Mouse (Mus musculus) heart, embryonic 13.5 days (tissue): ENCODE measurements at regions not wholly inside any gene's neighbourhood (a gene's known extent, or its start where the extent isn't known, plus 50 kb on each side); places are given as distances from the start of the nearest gene placed in this dataset.

Experiments used
- ATAC-seq: fragments of 200-750 bp; cut with Nextera tagmentation; 2 replicates; pipeline ENCODE4 v1.8.0; 2017; ENCODE audit warnings: moderate TSS enrichment; ENCODE audit not compliant: insufficient number of reproducible peaks, low FRiP score, low TSS enrichment; ENCODE audit errors: extremely low read depth
- H3K27ac ChIP-seq: fragments of 300-500 bp; sonication (generic); replicated peaks from 2 replicates; pipeline ENCODE4 v1.5.1; 2015; ENCODE audit warnings: moderate library complexity, mild to moderate bottlenecking, inconsistent platforms
- H3K27me3 ChIP-seq: fragments of 300-500 bp; sonication (generic); replicated peaks from 2 replicates; pipeline ENCODE4 v1.6.1; 2015; ENCODE audit warnings: mild to moderate bottlenecking, inconsistent platforms
- H3K36me3 ChIP-seq: fragments of 300-500 bp; sonication (generic); 2 replicates; pipeline ENCODE4 v1.6.1; 2015; ENCODE audit warnings: mild to moderate bottlenecking, inconsistent platforms
- H3K4me1 ChIP-seq: fragments of 300-500 bp; sonication (generic); 2 replicates; pipeline ENCODE4 v1.6.1; 2015; ENCODE audit warnings: inconsistent platforms
- H3K4me2 ChIP-seq: fragments of 300-500 bp; sonication (generic); 2 replicates; pipeline ENCODE4 v1.6.1; 2015; ENCODE audit warnings: inconsistent platforms, mild to moderate bottlenecking, moderate library complexity
- H3K4me3 ChIP-seq: fragments of 300-500 bp; sonication (generic); 2 replicates; pipeline ENCODE4 v1.5.1; 2015; ENCODE audit warnings: moderate library complexity, mild to moderate bottlenecking, inconsistent platforms
- H3K9ac ChIP-seq: fragments of 300-500 bp; sonication (generic); 2 replicates; pipeline ENCODE4 v1.6.1; 2015; ENCODE audit warnings: inconsistent platforms, mild to moderate bottlenecking, moderate library complexity
- H3K9me3 ChIP-seq: fragments of 300-500 bp; sonication (generic); 2 replicates; pipeline ENCODE4 v1.6.1; 2016; ENCODE audit warnings: inconsistent platforms
- WGBS: fragments of 180-500 bp; shearing (Covaris S2); methylation state at CpG from one replicate; pipeline ENCODE4 v1.1.7; 2015; ENCODE audit warnings: mixed read lengths; 5-methylcytosine and 5-hydroxymethylcytosine counted together

DNA sequence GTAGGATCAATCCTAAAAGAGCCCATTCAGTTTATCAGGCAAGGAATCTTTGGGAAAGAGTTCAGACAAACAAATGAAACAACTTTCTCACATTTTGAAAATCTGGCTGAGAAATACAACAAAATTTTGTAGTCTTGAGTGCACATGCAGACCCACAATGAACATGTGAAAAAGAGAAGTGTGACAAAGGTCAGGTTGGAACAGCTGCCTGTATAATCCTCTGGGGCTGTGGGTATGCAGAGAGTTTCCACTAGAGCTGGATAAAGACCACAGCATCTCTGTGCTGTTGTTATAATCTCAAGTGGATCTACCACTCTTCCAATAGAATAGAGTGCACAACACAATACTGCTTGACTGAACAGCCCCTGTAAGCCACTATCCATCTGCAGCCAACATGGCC lies 482.3 kb downstream of the Irx1 start:
- H3K36me3 ChIP-seq = no peaks in the 10 kb centered on the region
- no peak for ATAC-seq
- H3K9me3 ChIP-seq = no peaks in the 10 kb centered on the region
- H3K27ac ChIP-seq = no peak overlapping the region
- H3K4me2 ChIP-seq = no peak overlapping the region
- no peak overlapping the region for H3K9ac ChIP-seq
- H3K4me3 ChIP-seq = no peak overlapping the region
- no peaks in the 10 kb centered on the region for H3K4me1 ChIP-seq
- H3K27me3 ChIP-seq = no peaks in the 10 kb centered on the region

DNA sequence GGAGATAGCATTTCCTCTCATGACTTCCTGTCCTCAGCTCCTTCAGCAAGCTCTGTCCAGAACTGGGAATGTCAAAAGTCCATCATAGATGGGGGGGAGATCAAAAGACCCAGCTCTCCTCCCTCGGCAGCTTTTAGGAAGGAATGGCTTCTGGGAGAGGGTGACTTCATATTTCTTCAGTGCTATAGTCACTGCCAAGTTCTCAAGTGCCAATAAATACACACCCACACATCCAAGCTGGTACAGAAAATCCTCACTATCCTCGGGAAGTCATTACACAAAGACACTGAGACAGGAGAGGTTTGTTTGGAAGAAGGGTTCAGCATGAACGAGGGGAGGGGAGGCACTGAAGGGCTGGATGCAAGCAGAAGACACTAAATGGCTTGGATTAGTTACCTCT lies 502.0 kb downstream of the Irx1 start:
- Histone ChIP-seq H3K36me3 (no peaks in the 10 kb centered on the region), H3K9me3 (no peaks in the 10 kb centered on the region), H3K4me3 (no peak overlapping the region), H3K4me1 (peaks cover 13% of the 10 kb centered on the region), H3K4me2 (no peak overlapping the region), H3K27me3 (peaks cover 16% of the 10 kb centered on the region), H3K27ac (no peak overlapping the region), H3K9ac (no peak overlapping the region)
- WGBS = 36% methylated on average over 3 of the region's 3 CpGs
- ATAC-seq = no peak

DNA sequence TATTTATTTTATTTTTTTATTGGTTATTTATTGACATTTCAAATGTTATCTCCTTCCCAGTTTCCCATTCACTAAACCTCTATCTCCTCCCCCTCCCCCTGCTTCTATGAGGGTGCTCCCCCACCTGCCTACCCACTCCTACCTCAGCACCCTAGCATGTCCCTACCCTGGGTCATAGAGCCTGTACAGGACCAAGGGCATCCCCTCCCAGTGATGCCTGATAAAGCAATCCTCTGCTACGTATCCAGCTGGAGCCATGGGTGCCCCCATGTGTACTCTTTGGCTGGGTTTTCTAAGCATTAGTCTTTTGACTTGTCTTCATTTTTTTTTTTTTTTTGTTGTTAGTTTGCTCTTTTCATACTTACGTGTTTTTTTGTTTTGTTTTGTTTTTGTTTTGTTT lies 502.9 kb downstream of the Irx1 start:
- WGBS = 69% methylated on average over 2 of the region's 2 CpGs
- H3K4me2 ChIP-seq = no peak overlapping the region

DNA sequence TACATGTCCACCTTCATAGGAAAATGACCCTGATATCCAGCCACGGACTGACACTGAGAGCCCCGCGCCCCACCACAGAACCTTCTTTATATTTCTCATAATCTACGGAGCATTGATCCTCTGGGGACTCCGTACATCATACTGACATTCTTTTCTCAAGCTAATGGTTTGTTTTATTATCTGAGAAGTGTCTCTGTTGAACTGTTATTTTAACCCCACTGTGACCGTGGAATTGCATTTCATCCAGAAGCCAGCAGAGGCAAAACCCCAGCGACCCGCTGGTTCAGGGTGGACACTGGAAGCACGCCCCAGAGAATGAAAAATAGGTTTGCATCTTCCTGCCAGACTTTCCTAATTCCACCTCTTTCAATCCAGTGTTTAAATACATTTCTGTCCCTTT lies 503.4 kb downstream of the Irx1 start:
- no peak; the same call in 1 of the 2 replicates for ATAC-seq
- WGBS = 47% methylated on average over 9 of the region's 9 CpGs
- Histone ChIP-seq H3K36me3 (no peaks in the 10 kb centered on the region), H3K27me3 (peaks cover 23% of the 10 kb centered on the region), H3K4me3 (no peak overlapping the region), H3K4me2 (no peak overlapping the region), H3K4me1 (peaks cover 13% of the 10 kb centered on the region), H3K27ac (no peak overlapping the region), H3K9me3 (no peaks in the 10 kb centered on the region), H3K9ac (no peak overlapping the region)

More for the DNA sequence above, 502.9 kb downstream of the Irx1 start:
- no peak overlapping the region for H3K9ac ChIP-seq
- H3K27ac ChIP-seq = no peak overlapping the region
- H3K4me1 ChIP-seq = peaks cover 13% of the 10 kb centered on the region
- ATAC-seq = no peak
- H3K9me3 ChIP-seq = no peaks in the 10 kb centered on the region
- no peaks in the 10 kb centered on the region for H3K36me3 ChIP-seq
- no peak overlapping the region for H3K4me3 ChIP-seq
- peaks cover 22% of the 10 kb centered on the region for H3K27me3 ChIP-seq

DNA sequence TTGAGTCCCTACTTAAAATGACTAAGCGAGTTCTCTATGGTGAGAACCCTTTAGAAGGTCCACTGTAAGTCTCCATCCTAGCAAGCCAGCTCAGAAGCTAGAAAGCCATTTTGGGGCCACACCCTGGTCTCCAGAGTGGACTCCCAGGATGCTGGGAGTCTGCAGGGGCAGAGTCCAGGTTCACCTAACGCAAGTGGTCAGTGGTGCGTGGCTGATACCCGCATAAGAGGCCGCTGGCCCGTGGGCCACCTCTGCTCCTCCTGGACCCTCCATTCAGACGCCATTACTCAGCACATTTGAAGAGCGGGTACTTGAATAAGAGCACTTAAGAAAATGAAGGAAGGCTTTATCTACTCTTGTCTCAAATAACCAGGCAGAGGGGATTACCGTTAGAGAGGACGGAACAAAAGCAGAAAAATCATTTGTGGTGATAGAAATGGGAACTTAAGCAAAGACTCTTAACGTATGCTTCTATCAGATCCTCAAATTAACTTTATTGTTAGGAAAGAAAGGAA lies 504.4 kb downstream of the Irx1 start:
- Histone ChIP-seq H3K9me3 (no peaks in the 10 kb centered on the region), H3K27ac (no peak overlapping the region), H3K36me3 (no peaks in the 10 kb centered on the region), H3K4me1 (peaks cover 13% of the 10 kb centered on the region), H3K4me2 (peak overlapping the region; percentile 70), H3K9ac (peak overlapping the region; percentile 59; the same call in 1 of the 2 replicates), H3K4me3 (peak overlapping the region; percentile 39), H3K27me3 (peaks cover 26% of the 10 kb centered on the region)
- ATAC-seq = no peak
- 15% methylated on average over 11 of the region's 11 CpGs for WGBS

DNA sequence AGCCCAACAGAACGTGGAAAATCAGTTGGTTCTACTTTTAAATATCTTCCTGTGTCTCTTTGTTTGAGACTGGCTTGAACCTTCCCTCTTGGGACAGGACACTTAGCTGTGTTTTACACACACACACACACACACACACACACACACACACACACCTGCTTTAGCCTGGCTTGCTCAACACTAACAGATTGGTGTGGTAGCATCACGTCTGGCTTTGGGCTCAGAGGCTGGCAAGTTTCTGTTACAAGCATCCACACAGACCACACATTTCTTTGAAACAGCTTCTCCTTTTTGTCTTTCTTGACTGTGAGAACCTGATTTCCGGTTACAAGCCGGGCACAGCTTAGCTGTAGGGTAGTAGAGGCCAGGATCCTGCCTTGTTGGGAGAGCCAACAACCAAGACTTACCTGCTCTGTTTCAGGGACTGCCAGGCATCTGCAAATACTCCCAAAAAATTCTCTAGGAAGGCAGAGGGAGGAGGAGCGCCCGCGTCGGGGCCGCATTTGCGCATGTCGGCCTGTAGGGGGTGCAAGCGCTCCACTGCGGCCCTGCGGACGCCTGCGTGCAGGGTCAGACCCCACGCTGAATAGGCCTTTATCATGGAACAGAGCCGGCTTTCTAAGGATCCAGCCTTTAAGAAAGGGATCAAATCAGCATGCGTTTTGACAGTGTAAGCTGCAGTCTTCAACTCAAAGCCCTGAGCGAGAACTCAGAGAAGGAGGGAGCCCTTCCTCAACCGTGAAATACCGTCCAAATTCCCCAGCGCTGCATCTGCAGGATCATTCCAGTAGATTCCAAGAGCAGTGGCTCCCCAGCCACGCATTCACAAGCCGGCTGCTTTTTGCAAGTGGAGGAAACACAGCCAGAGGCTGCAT lies 505.2 kb downstream of the Irx1 start:
- H3K27me3 ChIP-seq = peaks cover 31% of the 10 kb centered on the region
- peak overlapping the region; percentile 59 for H3K9ac ChIP-seq
- peak overlapping the region; percentile 39 for H3K4me3 ChIP-seq
- ATAC-seq = no peak
- no peaks in the 10 kb centered on the region for H3K36me3 ChIP-seq
- 4% methylated on average over 25 of the region's 25 CpGs for WGBS
- H3K27ac ChIP-seq = no peak overlapping the region
- H3K4me1 ChIP-seq = peaks cover 13% of the 10 kb centered on the region
- peak overlapping the region; percentile 70 for H3K4me2 ChIP-seq
- no peaks in the 10 kb centered on the region for H3K9me3 ChIP-seq

DNA sequence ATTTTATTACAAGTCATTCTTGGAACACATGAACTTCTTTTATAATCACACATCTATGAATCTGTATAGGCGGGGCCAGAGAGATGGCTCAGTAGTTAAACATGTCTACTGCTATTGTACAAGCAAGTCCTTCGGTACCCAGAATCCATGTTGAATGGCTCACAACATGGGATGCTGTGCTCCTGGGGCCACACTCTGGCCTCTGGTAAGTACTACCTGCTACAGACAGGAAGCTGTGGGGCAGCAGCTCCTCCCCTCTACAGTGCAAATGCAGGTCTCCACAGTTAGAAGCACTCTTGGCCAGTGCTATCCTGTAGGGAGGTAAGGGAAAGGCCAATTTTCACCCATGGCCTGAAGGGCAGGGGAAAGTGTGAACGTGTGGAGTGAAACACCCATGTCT lies 506.0 kb downstream of the Irx1 start:
- Histone ChIP-seq H3K4me3 (no peak overlapping the region), H3K9me3 (no peaks in the 10 kb centered on the region), H3K27ac (no peak overlapping the region), H3K4me1 (peaks cover 13% of the 10 kb centered on the region), H3K27me3 (peaks cover 31% of the 10 kb centered on the region), H3K9ac (no peak overlapping the region), H3K36me3 (no peaks in the 10 kb centered on the region), H3K4me2 (no peak overlapping the region)
- WGBS = 58% methylated on average over 3 of the region's 3 CpGs
- no peak for ATAC-seq

DNA sequence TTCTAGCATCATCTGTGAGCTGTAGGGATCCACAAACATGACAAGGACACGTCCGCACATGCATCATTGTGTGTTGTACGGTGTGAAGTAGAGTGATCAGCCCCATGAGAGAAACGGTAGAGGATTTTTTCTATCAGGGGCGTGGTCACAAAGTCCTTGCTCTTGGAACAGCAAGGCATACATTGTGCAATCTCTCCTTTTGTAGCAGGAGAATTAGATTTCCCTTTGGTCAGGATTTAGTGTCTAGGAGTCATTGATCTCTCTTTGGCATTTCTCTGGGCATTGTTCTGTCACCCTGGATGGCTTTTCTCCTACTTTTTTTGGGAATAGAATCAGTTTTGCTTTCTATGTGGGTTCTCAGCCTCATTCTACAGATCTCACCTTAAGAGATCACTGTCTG lies 511.3 kb downstream of the Irx1 start:
- Histone ChIP-seq H3K9me3 (no peaks in the 10 kb centered on the region), H3K4me1 (no peaks in the 10 kb centered on the region), H3K4me3 (no peak overlapping the region), H3K4me2 (no peak overlapping the region), H3K27me3 (peaks cover 15% of the 10 kb centered on the region; the same call in 1 of the 2 replicates), H3K9ac (no peak overlapping the region), H3K36me3 (no peaks in the 10 kb centered on the region), H3K27ac (no peak overlapping the region)
- 81% methylated on average over 5 of the region's 5 CpGs for WGBS
- no peak for ATAC-seq

DNA sequence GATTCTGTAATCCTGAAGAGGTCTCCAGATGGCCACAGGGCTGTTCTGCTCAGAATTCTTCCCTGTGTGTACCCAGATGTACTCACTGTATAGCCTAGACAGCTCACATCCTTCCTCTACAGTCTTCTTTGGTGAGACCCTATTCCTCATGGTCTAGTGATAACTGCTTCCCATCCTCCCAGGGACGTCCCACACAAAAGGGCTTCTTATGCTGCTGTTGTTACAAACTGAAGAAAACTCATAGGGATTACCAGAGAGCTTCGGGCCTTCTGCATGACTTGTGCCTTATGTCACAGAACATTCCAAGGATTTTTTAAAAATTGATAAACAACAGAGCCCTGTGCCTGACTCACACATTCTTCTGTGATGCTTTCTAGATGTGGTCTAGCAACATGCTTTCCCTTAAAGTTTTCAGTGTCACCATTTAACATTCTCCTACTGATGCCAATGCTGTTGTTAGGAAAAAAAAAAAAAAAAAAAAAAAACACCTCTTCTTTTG lies 525.9 kb downstream of the Irx1 start:
- Histone ChIP-seq H3K27ac (no peak overlapping the region), H3K36me3 (no peaks in the 10 kb centered on the region), H3K9me3 (no peaks in the 10 kb centered on the region), H3K27me3 (no peaks in the 10 kb centered on the region), H3K4me1 (0 out of 2 replicates have a peak, but pooled peaks cover 4% of the 10 kb centered on the region), H3K4me3 (no peak overlapping the region), H3K9ac (no peak overlapping the region), H3K4me2 (no peak overlapping the region)
- WGBS = 19% methylated on average over 2 of the region's 2 CpGs
- no peak for ATAC-seq

DNA sequence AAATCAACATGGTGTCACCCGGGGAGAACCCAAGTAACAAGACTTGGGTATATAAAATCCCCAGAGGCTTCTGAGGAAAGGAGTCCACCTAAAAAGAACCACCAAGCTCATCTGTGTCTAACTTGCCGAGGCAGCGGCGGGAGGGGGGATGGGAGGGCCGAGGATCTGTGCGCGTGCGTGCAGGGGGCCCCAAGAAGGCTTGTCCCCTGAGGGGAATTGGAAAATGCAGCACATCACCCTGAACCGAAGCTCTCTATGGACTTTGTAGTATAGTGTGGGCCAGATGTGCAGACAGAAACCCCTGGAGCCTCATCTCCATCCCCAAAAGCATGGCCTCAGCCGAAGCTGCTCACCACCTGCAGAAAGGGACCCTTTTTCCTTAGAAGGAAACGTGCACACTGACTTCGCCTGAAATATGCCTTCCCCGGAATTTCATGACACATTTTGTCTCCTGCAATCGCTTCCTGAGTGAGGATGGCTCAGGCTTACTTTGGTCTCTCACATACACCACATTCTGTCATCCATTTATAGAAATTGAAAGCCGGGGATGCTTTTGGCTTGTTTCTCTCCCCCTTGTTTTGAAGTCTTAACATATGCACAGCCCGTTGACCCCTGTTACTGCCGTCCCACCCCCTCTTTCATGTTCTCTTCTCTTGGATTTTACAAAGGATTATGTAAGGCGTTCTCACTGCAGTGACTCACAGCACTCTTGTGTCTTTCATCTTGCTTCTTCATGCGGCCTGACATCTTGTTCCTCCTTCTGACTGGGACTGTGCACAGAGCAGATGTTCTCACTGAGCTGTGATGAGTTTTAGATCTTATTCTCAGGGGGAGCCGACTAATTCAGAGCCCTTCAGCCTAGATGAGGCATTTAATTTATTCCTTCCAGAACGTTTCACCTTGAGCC lies 559.6 kb downstream of the Irx1 start:
- Histone ChIP-seq H3K4me1 (no peaks in the 10 kb centered on the region), H3K27ac (no peak overlapping the region), H3K4me2 (no peak overlapping the region), H3K4me3 (no peak overlapping the region), H3K27me3 (no peaks in the 10 kb centered on the region), H3K9me3 (no peaks in the 10 kb centered on the region), H3K36me3 (no peaks in the 10 kb centered on the region), H3K9ac (no peak overlapping the region)
- ATAC-seq = no peak
- WGBS = 66% methylated on average over 21 of the region's 21 CpGs

DNA sequence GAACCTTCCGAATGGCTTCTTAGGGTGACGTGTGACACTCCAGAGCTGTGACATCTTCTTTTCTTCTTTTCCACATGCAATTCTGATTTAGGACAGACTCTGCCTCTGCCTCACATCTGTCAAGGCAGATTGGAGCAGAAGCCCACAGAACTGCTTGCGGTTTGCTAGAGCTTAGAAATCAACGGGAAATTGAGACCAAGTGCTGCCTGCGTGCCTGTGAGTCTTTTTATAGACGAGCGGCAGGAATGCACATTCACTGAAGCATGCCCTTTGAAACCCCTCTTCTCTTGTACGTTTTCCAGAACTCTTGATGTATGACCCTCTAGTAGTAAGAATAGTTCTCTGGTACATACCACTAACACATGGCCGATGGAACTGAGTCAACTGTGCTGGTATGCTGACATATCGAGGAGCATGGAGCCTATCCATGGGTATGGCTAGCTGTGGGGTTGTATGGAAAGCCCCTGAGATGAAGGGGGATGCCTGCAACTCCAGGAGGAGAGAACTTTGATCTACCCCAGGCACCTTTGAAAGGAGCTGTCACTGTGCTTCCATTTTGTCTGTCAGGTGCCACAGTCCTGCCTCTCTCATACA lies 552.2 kb upstream of the Adamts16 start:
- Histone ChIP-seq H3K36me3 (no peaks in the 10 kb centered on the region), H3K27ac (no peak overlapping the region), H3K9ac (0 out of 2 replicates have a peak overlapping the region, but pooled peaks have one; percentile 19), H3K9me3 (no peaks in the 10 kb centered on the region), H3K4me2 (peak overlapping the region; percentile 27), H3K27me3 (no peaks in the 10 kb centered on the region), H3K4me3 (no peak overlapping the region), H3K4me1 (peaks cover 12% of the 10 kb centered on the region)
- ATAC-seq = no peak
- 44% methylated on average over 10 of the region's 10 CpGs for WGBS
